Mouse (Mus musculus): ENCODE data around the gene Pask.

Pask gene

GRCm38 (mm10) chr1:93289678-93290214 is 53.5 kb downstream of the Pask start:
- DNase-seq (ENCODE audit: low read depth, low spot score), result no peak

DNA sequence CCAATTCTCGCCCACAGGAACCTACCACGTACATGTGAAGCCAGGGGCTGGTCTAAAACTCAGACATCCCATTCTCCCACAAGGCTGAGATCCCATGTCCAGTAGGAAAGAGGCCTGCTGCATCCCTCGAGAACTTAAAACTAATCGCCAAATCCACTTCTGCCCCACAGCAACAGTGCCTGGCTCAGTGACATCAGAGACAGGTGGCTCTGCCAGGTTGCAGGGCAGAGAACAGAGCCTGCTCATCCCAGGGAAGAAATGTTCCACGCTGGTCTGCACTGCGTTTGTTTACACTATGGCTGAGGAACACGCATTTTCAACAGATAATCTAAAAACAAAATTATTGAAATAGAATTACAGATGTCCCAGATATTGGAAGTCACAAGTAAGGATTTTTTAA is 66.2 kb downstream of the Pask start:
- DNase-seq (ENCODE audit: low read depth, low spot score), result no peak

DNA sequence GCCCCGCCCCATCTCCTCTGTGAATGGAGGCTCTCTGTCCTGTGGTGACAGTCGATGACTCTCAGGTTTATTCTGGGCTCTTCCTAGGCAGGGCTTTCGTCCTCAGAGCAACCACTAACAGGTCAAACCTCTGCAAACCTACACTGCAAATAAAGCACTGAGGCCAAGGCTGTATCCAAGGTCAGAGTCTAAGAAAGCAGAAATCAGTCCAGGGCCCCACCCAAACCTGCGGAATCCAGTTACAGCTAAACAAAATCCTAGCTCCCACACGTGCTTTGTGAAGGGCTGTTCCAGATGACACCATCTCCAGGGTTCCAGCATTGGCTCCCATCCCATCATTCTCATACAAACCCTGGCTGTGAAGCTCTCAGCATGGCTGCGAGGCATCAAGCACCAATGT is 67.7 kb downstream of the Pask start:
- peak; percentile 89 for DNase-seq (ENCODE audit: low read depth, low spot score)

- DNase-seq (ENCODE audit: low read depth, low spot score), result peak; percentile 61
Observed at GRCm38 (mm10) chr1:93272409-93272821, 70.9 kb downstream of the Pask start.

GRCm38 (mm10) chr1:93271751-93272150 is 71.5 kb downstream of the Pask start:
- no peak for DNase-seq (ENCODE audit: low read depth, low spot score)

DNA sequence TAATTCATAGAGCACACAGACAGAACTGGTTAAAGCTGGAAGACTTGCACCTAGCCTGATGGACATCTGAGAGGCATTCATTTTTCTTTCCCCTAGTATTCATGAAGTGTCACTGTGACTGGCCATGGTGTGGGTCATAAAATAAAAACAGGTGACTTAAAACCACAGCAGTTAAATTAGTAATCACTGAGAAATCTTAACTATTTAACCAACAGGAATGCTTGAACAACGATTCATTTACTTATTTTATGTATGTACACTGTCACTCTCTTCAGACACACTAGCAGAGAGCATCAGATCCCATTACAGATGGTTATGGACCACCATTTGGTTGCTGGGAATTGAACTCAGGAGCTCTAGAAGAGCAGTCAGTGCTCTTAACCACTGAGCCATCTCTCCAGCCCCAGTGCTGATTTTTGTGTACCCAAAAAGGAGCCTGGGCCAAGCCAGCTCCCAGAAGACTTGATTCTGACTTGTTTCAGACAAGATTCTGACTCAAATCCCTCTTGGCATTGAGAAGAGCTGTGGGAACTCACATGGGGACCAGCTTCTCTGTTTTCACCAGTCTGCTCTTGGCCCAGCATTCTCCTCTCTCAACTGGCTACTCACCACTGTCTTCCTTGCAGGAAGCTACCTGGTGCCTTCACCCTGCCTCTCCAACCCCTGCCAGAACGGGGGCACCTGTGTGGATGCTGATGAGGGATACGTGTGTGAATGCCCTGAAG is 72.6 kb downstream of the Pask start:
- DNase-seq (ENCODE audit: low read depth, low spot score), result no peak

- DNase-seq (ENCODE audit: low read depth, low spot score), result no peak
Observed at GRCm38 (mm10) chr1:93268246-93268645, 75.0 kb downstream of the Pask start.

- DNase-seq (ENCODE audit: low read depth, low spot score), result no peak
Observed at GRCm38 (mm10) chr1:93267207-93267606, 76.1 kb downstream of the Pask start.
